Mouse (Mus musculus): ENCODE measurements around the gene Acer3. TPM values are rescaled to one million over a fixed set of nuclear protein-coding genes. Genes with fewer than 3 reads are reported as not detected.

Acer3 gene
- total RNA-seq, 2 experiments from 2014 or later = 18.0 to 22.0 TPM

DNA sequence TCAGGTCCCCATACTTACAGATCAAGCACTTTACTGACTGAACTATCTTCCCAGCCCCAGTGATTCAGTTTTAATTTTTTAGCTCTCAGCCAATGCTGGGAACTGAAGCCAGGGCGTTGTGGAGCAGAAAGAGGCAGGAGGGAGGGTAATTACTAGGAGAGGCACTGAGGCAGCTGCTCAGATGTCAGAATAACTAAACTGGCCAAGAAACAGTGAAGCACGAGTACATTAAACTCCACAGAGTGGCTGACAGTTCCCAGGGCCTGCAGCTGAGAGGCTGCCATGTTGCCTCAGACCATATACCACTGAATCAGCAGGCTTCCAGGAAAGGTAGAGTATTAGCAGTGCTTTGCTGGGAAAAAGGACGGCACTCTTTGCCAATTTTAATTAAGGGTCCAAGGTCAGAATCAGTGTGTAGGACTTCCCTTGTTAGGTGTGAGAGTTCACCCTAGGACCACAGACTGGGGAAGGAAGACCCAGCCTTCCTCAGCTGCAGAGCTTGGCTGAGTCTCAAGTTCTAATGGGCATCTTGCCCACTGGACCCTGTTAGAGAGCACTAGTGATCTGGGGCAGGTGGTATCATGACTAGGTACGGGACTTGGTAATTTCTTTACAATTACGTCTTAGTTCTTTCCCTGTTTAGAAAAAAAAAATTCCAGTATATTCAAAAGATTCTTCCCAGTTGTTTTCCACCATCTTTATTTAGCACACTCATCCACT is 11.8 kb upstream of the Acer3 start:
- DNase-seq = no peak

DNA sequence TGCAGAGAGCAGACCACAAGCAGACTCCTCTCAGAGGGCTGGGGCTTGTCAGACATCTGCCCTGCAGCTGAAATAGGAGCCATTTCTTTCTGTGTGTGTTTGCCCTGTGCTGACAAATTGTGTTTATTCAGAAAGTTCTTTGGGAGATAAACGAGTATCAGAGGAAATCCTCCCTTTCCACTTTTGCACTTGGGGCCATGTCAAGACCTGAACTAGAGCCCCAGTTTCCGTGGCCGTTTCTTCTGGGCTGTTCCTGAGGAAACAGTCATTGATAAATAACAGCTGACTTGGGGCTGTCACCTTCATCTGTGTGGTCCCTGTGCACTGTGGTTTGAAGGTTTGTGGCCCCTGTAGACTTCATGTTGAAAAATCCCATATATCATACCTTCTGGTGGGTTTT is 10.9 kb upstream of the Acer3 start:
- no peak for DNase-seq

DNA sequence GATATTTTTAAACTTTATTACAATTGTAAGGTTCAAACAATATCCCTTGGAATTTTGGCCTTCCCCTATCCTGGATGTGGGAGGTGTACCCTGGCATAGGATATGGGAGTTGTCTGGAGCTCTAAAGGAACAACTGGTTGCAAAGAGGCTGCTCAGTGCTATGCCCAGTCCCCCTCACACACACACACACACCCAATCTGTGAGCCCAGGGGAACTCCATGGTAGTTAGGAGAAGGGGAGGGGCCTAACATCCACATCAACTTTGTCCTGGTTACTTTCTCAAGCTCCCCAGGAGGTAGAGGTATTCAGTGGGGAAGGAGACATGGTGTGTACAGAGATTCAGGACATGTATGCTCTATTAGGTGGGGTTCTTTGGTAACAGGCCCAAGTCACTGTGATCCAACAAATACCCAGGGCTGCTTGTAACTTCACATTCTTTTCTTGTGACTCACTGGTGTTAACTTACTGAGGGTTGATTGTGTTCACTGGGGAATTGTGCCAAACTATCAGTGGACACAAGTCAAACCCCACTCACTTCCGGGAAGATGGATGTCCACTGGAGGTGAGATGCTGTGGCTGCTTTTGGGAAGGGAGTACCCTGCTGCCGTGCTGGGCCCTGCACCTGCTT is 9.5 kb upstream of the Acer3 start:
- DNase-seq = no peak

DNA sequence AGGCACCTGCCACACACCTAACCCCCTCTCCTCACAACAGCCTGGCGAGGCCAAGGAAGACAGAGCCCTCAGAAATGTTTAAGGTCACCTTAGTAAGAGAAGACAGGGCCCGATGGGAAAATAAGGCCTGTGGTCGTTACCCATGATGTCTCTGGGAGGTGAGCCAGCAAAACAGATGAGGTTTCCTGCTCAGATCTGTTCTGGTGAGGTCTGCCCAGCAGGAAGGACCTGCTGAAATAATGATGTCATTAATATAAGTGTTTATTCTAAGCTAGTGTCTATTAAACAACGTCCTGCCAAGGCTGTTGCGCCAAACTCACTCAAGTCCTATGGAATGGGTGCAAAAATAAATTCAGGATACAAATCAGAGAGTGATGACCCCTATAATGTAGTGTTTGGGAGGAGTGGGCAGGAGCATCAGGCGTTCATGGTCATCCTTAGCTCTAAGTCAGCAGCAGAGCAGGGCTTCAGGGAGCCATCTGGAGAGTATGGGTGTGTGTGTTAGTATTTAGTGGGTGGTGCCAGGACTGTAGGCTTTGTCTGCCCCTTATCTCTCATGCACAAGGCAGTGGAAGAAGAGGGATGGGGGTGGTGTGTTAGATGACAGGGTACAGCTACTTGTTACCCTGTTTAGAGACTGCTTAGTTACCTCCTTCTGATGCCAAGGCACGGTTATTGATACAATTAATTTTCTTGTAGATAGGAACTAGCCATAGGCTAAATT is 8.8 kb upstream of the Acer3 start:
- DNase-seq = no peak

DNA sequence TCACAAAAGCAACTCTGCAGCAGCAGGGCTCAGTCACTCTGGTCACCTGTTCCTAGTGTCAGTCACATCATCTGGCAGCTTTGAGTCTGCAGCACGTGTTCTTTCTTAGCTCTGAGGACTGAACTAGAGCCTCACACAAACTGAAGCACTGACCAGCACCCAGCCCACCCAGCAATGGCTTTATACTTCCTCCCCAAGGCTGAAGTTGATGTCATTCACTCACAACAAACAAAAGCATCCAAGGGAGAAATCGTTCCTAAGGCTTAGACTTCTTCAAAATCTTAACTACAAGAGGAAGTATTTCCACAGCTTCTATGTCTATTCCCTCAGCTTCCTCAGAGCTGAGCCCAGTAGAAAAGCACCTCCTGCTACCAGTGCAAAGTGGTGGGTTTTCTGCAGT is 7.3 kb upstream of the Acer3 start:
- no peak for DNase-seq

DNA sequence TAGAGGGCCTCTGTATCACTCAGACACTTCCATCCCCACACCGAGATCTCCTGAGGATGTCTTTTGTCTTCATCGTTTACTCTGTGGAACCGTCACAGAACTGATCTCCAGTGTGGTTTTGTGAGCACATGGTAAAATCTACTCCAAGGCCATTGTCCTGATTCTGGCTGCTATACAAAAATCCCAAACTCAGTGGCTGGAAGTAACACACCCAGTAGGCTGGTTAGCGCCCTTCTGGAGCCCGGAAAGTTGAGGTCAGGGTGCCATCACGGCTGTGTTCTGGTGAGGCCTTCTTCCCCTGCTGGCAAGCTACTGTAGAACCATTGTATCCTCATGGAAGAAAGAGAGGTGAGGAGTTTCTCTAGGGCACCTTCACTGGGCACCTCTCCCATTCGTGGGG is 5.0 kb upstream of the Acer3 start:
- no peak for DNase-seq

DNA sequence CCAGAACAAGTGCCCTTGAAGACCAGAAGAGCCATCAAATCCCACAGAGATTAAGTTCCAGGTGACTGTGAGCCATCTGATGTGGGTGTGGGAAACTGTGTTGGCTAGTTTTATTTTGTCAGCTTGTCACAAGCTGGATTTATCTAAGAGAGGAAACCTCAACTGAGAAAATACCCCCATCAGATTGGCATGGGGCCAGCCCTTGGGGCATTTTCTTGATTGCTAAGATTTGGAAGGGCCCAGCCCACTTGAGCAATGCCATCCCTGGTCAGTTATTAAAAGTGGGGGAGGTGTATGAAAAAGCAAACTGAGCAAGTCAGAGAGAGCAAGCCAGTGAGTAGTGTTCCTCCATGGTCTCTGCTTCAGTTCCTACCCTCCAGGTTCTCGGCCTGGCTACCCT is 3.2 kb upstream of the Acer3 start:
- DNase-seq = no peak

DNA sequence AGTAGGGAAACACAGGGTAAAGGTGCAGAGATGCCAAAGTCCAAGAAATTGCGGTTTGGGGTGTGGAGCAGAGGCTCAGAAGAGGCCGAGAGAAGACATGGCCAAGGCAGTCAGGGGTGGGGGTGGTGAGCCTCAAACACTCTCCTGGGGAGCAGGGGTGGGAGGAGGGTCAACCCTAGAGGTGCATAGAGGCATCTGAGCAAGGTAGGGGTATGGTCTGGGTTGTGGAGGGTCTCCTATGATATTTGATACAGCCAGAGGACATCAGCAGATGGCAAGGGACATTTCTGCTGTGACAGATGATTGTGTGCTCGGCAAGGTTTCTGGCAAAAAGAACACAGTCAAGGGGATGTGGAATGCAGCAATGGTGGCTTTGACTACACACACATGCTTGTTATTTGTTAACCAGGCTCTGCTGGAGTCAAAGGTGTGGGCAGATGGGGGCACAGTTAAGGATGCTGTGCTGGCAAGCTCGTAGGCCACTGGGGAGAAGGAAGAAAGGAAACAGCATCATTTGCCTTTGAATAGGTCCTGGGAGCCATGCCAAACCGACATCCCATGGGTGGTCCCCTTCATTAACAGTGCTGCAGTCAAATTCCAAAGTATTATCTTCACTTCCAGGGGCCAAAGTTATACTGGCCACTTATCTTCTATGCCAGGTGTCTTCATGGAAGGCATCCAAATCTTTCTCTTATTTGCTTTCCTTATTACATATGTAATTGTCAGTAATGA is 2.4 kb upstream of the Acer3 start:
- DNase-seq = peak; percentile 37

DNA sequence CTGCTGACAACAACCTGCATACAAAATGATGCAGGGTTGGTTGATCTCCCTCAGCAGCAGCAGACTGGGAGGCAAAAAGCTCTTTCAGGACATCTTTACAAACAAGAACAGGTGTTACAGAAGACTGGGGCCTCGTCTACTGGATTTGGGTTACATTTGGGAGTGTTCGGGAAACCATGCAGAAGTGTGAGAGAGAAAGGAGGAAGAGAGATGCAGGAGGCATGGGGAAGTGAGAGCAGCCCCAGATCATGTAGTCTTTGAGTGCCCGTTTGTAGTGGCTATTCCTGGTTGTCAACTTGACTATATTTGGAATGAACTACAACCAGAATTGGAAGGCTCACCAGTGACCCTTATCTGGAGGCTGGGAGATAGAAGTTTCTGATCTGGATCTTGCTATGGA is 1.4 kb upstream of the Acer3 start:
- DNase-seq = no peak

DNA sequence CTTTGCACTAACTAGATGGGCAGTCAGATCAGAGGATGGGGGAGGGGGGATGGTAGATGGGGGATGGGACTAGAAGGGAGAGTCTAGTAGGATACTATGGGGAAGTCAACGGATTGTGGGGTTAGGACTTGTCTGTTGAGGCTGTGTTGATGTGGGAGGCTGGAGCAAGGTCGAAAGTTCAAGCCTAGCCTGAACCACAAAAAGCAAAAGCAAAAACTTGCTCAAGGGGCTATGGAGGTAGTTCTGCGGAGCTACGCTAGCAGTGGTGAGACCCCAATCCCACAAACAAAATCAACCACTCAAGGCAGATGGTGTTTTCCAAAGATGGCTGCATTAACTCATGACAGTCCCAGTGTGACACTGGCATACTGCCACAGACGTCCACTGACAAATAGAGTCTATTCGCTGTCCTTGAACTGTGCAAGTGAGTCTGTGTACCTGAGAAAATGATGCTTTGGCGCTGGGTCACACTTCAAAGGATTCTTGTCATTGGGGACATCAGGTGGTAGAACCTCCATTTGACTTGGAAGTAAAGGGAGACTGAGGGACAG is 927 bp downstream of the Acer3 start:
- DNase-seq = no peak

DNA sequence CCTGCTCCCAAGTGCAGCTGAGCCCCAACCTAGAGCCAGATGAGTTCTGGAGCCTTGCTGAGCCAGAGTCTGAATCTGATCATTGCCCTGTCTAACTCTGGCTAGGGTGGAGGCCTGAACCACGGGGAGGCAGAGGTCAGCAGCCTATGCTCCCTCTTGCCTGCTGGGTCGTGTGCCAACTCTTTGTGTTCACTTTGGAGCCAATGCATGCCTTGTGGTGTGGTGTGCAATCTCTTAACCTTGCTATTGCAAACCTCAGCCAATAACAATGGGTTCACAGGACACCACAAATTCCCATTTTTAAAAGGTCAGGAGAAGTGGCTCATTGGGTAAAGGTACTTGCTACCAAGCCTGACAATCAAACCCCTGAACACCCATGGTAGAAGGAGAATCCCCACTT is 4.4 kb downstream of the Acer3 start:
- DNase-seq = no peak

DNA sequence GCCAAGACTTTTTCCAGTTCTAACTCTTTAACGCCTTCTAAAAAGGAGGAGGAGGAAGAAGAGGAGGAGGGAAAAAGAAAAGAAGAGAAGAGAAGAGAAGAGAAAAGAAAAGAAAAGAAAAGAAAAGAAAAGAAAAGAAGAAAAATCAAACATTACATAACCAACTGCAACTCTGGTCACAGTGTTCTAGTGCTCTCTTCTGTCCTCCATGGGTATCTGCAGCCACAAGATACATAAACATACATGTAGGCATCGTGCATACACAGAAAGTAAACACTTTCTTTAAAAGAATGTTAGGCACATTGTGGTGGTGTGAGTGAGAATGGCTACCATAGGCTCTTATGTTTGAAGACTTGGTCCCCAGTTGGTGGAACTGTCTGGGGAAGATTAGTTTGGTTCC is 5.9 kb downstream of the Acer3 start:
- DNase-seq = no peak

DNA sequence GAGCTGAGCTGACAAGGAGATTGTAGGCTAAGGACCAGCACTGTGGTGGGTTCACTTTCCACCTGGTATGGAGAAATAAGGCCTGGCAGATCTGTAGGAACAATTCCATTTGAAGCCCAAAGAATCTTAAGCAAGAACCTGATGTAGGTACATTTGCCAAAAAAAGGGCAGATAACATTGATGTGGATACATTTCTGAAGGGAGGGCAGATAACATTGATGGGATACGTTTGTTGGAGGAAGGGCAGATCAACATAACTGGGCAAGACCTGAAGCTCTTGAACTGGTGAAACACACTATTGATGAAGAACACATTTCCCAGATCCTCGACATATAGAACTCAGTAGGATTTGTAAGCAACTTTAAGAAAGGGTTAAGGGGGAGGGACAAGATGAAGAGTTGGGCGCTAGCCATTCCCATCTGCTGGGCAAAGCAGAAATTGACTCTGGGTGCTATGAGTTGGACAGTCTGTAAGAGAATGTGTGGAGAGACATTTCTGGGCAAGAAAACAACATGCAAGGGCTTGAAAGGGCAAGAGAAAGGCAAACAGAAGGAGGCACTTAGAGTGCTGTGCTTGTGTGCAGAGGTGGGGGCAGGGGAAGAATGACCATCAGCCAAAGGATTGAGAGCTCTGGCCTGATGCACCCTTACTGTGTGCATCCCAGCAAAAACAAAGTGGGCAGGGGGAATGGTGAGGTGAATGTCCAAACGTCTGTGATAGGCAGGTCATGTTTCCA is 8.7 kb downstream of the Acer3 start:
- DNase-seq = no peak

DNA sequence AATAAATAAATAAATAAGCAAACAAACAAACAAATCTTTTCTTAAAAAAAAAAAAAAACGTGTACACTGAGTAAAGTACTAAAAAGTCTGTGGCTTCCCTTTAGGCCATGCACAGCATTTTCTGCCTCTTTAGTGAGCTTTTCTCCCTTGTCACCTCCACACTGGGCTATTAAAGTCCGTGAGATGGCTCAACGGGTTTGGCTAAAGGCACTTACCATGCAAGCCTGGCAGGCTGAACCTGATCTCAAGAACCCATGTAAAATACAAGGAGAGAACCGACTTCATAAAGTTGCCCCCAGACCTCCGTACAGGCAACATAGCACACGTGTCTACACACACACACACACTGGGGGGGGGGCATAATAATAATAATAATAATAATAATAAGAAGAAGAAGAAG is 10.7 kb downstream of the Acer3 start:
- DNase-seq = no peak

DNA sequence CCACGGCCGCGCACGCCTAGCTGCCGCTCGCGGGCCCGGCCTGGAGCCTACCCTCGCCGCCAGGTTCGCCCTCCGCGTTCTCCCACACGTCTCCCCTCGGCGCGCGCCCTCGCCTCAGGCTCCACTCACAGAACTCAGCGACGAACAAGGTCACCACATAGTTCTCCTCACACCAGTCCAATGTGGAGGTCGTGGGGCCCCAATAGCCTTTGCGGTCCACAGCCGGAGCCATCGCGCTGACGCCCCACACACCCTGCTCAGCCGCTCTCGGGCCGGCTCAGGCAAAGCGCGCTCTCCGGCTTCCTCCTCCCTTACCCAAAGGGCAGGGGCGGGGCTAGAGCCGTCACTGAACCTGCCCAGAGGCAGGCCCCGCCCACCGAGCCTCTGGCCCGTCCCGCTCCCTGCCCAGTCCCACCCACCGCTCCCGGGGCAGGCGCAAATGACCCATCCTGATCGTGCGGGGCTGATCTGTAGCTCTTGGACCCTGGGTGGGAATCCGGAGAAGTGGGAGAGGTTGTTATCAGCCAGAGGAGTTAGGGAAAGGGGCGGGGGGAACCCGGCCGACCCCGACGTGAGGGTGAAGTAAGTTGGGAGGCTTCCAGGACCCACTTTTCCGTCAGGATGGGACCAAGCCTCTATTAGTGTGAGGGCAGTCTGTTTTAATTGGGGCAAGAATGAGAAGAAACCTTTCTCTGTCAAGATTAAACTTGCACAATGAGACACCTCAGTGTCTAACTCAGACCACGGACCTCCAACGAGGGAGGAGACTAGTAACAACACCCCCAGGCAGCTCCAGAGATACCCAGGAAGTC is 11.6 kb downstream of the Acer3 start:
- peak; percentile 97 for DNase-seq

DNA sequence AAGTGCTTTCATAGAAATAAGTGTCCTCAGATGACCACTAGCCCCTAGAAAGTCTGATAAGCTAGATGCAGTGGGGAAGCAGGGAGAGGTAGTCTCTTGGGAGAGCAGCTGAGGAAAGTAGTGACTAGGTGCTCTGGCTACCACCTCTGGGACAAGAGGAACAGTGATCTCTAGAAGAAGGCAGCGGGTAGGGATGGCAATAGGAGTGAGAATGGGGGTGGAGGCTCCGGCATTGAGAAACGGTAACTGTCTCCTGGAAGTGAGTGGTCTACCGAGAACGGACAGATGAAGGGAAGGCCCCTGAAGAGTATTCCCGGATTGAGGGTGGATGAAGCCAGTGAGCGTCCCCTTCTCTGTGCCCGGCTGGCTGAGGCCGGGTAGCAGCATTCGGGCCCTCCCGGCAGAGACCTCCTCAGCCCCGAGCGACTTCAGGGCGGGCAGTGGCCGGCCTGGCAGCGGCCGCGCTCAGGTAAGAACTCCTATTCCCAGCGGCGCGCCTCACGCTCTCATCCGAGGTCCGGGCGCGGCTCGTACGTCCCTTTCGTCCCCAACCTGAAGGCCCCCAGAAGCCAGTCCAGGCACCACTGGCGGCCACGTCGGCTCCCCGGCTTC is 12.3 kb downstream of the Acer3 start:
- no peak for DNase-seq

DNA sequence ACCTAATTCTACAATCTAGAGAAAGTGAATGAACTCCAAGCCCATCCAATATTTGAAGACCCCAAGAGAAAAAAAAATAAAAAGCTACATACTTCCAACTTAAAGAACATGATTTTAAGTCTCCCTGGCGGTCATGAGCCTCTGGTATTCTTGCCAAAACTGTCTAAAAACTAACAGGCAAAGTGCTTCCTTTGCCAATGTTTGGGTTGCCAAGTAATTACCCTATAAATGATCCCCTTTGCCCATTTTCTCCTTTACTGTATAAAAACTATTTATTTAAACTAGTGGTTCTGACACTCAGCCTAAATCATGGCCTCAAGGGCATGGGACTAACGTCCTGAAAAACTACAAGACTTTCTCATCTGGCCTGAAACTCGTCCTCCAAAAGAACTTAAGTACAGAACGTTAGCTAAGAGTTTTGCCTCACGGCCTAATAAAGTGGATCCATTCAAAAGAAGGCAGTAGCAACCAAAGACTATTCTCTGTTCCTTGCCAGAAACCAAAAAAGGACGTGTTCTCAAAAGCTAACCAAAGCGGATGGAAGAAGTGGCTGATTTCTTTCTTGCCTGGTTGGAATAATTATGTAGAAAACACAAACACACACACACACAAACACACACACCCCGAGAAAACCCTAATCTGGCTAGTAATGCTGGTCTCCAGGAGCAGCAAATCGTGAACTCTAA is 12.9 kb downstream of the Acer3 start:
- no peak for DNase-seq

DNA sequence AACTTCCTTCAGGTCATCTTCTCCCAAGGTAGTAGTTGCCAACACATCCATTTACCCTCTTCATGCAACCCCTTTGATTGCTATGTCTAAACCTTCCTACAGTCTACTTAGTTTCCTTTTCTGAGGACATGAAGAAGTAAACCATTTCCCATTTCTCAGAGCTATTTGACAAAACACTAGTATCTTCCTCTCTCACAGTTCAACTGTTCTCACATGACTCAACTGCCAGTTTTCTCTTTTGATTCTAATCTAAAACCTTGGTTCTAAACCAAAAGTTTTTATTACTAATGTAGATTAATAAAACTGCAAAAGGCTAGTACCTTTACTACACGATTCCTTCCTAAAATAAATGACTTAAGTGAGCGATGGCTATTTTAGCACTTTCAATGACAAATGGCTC is 13.6 kb downstream of the Acer3 start:
- no peak for DNase-seq

DNA sequence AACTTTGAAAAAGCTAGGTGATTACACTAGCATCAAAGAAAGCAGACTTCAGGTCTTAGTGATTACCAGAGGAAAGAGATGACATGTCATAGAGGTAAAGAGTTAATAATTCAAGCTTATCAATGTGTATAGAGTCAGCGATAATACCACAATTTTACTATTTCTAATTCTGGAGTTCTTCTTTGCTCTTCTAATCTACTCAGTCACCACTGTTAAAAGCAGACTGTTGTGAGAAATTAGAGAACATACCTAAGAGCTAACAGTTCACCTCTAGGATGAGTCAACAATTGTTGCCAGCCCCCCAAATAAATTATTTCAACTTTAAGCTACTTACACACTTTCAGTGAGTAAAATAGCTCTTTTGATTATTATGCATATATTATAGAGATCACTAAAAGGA is 28.1 kb downstream of the Acer3 start:
- DNase-seq = no peak

DNA sequence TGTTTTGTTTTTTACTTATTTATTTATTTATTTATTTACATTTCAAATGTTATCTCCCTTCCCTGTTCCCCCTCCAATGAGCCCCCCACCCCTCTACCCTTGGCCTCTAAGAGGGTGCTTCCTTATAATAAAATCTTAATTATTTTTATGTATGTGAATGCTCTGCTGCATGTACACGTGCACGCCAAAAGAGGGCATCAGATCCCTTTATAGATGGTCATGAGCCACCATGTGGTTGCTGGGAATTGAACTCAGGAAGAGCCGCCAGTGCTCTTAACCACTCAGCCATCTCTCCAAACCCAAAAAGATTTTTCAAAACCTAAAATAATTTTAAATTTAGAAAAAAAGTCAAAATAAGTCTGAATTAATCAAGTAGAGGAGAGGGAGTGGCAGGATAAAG is 31.4 kb downstream of the Acer3 start:
- DNase-seq = no peak
